Mouse (Mus musculus): Measurements from ENCODE around the gene Gm44965. TPM values are rescaled to one million over a fixed set of nuclear protein-coding genes. Genes with fewer than 3 reads are reported as not detected.

Gene Gm44965
- polyA plus RNA-seq, 1 experiment from 2014 or later: not detected

DNA sequence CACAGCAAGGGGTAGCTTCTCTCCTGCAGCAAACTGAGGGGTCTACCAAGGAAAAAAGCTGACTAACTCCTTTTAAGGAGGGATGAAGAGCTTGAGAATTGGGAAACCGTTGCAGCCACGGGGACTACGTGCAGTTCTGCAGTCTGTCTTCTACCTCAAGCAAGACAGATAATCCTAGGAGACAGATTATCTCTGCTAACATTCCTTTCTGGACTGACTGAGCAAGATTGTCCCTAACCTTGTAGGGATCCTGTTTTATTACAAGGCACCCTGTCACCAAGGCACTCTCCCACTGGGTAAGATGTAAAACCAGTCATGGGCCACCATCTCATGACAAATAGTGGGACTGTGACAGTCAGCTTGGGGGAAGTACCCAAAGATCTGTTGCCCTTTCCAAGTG lies 12.5 kb upstream of the Gm44965 start:
- Histone ChIP-seq H3K36me3 (no peaks in the 10 kb centered on the region), H3K4me3 (no peak overlapping the region), H3K9ac (no peak overlapping the region), H3K27ac (replicated peaks) (peak overlapping the region; percentile 37), H3K27me3 (replicated peaks) (no peaks in the 10 kb centered on the region), H3K4me2 (no peak overlapping the region), H3K9me3 (no peaks in the 10 kb centered on the region), H3K4me1 (peaks cover 37% of the 10 kb centered on the region)
- WGBS: 8% methylated on average over 3 of the region's 3 CpGs
- ATAC-seq (ENCODE audit: extremely low read depth, insufficient number of reproducible peaks, low FRiP score, low TSS enrichment): no peak

DNA sequence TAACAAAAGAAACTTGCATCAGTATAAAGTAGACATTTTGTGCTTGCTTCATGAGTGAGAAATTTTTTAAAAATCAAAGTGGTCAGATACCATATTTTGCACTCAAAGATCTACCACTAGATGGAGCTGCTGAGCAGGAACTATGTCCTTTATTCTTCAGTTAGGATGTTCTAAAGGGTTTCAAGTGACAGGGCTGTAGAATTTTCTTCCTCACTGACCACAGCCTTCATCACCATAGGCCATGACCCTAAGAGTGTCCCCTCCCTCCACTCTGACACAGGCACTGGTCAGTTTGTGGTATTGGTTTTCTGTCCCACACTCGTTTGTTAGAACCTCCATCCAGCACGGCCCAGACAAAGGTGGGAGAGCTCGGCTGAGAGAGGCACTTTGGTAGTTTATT lies 11.7 kb upstream of the Gm44965 start:
- no peak overlapping the region for H3K4me2 ChIP-seq
- WGBS: 64% methylated on average over 3 of the region's 3 CpGs
- ATAC-seq (ENCODE audit: extremely low read depth, insufficient number of reproducible peaks, low FRiP score, low TSS enrichment): no peak
- peaks cover 37% of the 10 kb centered on the region for H3K4me1 ChIP-seq
- H3K9me3 ChIP-seq: no peaks in the 10 kb centered on the region
- H3K4me3 ChIP-seq: no peak overlapping the region
- H3K27me3 ChIP-seq (replicated peaks): no peaks in the 10 kb centered on the region
- H3K36me3 ChIP-seq: no peaks in the 10 kb centered on the region
- H3K27ac ChIP-seq (replicated peaks): 0 out of 2 replicates have a peak overlapping the region, but pooled peaks have one; percentile 32
- H3K9ac ChIP-seq: no peak overlapping the region

DNA sequence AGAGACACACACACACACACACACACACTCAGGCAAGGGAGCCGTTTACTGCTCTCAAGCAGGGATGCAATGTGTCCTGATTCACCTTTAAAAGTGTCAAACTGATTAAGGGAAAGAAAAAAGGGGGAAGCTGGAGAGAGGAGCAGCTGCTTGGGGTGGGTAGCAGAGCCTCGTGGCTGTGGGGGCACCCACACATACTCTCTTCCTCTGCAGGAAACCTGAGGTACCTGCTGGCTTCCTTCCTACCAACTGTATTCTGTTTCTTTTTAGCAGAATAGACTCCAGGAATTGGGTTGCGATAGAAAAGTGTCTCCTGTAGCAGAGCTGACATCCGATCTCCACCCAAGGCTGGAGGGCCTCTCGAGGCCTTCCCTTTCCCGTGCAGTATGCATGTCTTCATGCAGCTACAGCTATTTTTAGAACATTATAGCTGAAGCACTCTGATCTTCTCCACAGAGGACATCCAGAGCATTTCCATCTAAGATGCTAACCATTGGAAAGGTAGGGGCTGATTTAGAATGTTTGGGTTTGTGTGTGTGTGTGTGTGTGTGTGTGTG lies 4.5 kb upstream of the Gm44965 start, which contains the start of gene Gm45021:
TSS of gene Gm45021 (plus strand) at position 417 of the 557 bp plus-strand sequence.
- peak within 1 kb of the TSS; percentile 53 for H3K9ac ChIP-seq
- H3K27ac ChIP-seq (replicated peaks): peak within 1 kb of the TSS; percentile 83
- 22% methylated on average over 6 of the region's 6 CpGs for WGBS

DNA sequence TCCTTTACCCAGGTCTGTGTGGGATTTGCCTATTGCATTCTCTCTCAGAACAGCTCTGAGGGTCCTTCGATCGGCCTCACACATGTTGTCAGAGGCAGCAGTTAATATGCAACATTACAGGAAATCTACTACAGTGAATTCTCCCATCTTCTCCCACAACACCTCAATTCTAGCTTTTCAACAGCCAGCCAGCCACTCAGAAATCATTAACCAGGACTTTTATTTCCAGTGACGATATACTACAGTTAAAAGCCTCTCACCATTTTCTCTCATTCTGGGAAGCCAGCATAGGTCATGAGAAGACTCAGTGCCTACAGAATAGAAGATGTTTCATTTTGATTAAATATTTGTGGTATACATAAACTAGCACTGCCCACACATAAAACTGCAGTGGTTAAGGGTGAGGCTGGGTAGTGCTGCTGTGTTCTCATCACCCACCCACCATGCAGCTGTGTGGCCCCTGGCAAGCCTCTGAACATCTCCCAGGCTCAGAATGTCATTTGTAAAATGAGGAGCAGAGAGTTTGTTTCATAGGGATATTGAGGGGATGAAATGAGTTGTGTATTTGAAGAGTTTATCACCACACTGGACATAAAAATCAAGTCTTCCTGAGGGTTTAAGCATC lies 2.4 kb upstream of the Gm44965 start:
- Histone ChIP-seq H3K27me3 (replicated peaks) (no peaks in the 10 kb centered on the region), H3K27ac (replicated peaks) (no peak overlapping the region), H3K36me3 (peaks cover 14% of the 10 kb centered on the region), H3K9ac (no peak overlapping the region), H3K4me1 (peaks cover 35% of the 10 kb centered on the region), H3K4me2 (no peak overlapping the region), H3K4me3 (no peak overlapping the region), H3K9me3 (peaks cover 12% of the 10 kb centered on the region)
- ATAC-seq (ENCODE audit: extremely low read depth, insufficient number of reproducible peaks, low FRiP score, low TSS enrichment): no peak
- 82% methylated on average over 3 of the region's 3 CpGs for WGBS

More for the DNA sequence above, 4.5 kb upstream of the Gm44965 start, which contains the start of gene Gm45021:
- H3K27me3 ChIP-seq (replicated peaks): no peaks in the 10 kb centered on the region
- H3K9me3 ChIP-seq: no peaks in the 10 kb centered on the region
- H3K4me2 ChIP-seq: peak within 1 kb of the TSS; percentile 32
- H3K4me1 ChIP-seq: peaks cover 21% of the 10 kb centered on the region
- no peaks in the 10 kb centered on the region for H3K36me3 ChIP-seq
- no peak for ATAC-seq (ENCODE audit: extremely low read depth, insufficient number of reproducible peaks, low FRiP score, low TSS enrichment)
- no peak within 1 kb of the TSS for H3K4me3 ChIP-seq

DNA sequence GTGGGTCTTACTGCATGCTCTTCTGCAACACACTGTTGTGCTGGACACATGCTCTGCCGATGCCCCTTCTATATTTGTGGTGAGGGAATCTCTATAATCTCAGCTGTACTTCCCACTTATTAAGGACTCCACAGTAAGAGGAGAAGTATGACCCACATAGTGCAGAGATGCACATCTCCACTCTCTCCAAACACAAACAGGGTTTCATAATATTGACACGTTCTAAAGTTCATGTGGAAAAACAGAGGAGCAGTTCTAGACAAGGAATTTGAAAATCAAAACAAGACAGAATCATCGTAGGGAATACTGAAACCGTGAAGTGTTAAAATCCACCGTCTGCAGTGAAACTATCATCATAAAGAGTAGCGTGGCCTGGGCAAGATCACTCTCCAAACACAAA lies 1.9 kb upstream of the Gm44965 start:
- Histone ChIP-seq H3K27me3 (replicated peaks) (no peaks in the 10 kb centered on the region), H3K9ac (no peak overlapping the region), H3K4me1 (peaks cover 35% of the 10 kb centered on the region), H3K4me2 (no peak overlapping the region), H3K9me3 (peaks cover 17% of the 10 kb centered on the region), H3K36me3 (peaks cover 19% of the 10 kb centered on the region), H3K4me3 (no peak overlapping the region), H3K27ac (replicated peaks) (no peak overlapping the region)
- no peak for ATAC-seq (ENCODE audit: extremely low read depth, insufficient number of reproducible peaks, low FRiP score, low TSS enrichment)
- 81% methylated on average over 6 of the region's 6 CpGs for WGBS

DNA sequence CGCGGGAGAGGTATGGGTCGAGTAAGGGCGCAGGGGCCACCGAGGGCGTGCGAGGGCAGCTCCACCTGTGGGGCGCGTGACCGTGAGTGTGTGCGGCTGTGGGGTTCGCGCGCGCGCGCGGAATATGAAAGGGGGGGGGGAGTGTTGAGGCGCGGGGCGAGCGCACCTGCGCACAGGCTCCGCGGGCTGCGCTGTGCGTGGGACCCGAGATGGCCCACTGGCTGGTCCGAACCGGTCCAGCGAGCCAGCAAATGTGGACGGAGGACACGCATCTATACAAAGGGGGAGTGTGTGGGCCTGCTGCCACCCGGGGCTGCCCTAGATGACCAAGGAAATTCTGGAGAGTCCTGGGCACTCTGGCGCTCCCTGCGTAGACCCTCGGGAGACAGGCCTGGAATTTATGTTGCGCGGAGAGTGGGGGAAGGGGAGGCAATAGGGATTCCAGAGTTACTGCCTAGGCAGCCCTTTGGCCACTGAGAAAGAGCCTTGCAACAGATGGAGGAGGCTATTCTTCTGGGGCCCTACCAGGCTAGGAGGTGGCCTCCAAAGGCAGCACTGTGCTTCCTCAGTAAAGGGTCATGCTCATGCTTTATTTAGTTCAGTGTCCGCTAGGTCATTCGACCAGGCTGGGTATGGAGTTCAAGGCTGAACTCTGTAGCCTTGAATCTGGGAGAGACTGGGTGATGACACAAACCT lies 450 bp downstream of the Gm44965 start:
- H3K9ac ChIP-seq: peak overlapping the region; percentile 97
- 2% methylated on average over 37 of the region's 41 CpGs for WGBS
- no peaks in the 10 kb centered on the region for H3K27me3 ChIP-seq (replicated peaks)
- peak overlapping the region; percentile 80 for H3K4me2 ChIP-seq
- H3K36me3 ChIP-seq: peaks cover 42% of the 10 kb centered on the region
- ATAC-seq (ENCODE audit: extremely low read depth, insufficient number of reproducible peaks, low FRiP score, low TSS enrichment): peak; percentile 38
- H3K4me3 ChIP-seq: peak overlapping the region; percentile 85
- H3K4me1 ChIP-seq: peaks cover 31% of the 10 kb centered on the region
- H3K27ac ChIP-seq (replicated peaks): peak overlapping the region; percentile 91
- peaks cover 31% of the 10 kb centered on the region for H3K9me3 ChIP-seq

DNA sequence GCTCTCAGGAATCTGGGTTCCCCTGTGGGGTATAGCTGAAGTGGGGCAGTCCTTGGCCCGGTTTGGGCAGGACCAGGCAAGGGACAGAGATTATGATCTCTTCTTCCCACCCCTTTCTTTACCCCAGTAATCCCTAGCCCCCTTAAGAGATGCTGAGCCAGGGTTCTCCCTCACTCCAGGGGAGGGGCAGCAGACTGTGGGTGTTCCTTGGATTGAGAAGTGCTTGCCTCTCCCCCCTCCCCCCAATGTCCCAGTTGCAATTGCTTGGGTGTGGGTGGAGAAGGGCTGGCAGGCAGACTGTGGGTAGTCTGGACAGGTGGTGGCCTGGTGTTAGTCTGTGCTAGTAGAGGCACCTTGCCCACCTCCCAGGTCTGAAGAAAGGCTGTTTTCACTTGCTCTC lies 1.5 kb downstream of the Gm44965 start:
- H3K4me2 ChIP-seq: peak overlapping the region; percentile 80
- H3K9ac ChIP-seq: peak overlapping the region; percentile 97
- ATAC-seq (ENCODE audit: extremely low read depth, insufficient number of reproducible peaks, low FRiP score, low TSS enrichment): no peak
- peak overlapping the region; percentile 85 for H3K4me3 ChIP-seq
- H3K36me3 ChIP-seq: peaks cover 53% of the 10 kb centered on the region
- H3K27ac ChIP-seq (replicated peaks): no peak overlapping the region
- 63% methylated on average over 1 of the region's 1 CpGs for WGBS
- no peaks in the 10 kb centered on the region for H3K27me3 ChIP-seq (replicated peaks)
- peaks cover 31% of the 10 kb centered on the region for H3K9me3 ChIP-seq
- peaks cover 20% of the 10 kb centered on the region for H3K4me1 ChIP-seq

DNA sequence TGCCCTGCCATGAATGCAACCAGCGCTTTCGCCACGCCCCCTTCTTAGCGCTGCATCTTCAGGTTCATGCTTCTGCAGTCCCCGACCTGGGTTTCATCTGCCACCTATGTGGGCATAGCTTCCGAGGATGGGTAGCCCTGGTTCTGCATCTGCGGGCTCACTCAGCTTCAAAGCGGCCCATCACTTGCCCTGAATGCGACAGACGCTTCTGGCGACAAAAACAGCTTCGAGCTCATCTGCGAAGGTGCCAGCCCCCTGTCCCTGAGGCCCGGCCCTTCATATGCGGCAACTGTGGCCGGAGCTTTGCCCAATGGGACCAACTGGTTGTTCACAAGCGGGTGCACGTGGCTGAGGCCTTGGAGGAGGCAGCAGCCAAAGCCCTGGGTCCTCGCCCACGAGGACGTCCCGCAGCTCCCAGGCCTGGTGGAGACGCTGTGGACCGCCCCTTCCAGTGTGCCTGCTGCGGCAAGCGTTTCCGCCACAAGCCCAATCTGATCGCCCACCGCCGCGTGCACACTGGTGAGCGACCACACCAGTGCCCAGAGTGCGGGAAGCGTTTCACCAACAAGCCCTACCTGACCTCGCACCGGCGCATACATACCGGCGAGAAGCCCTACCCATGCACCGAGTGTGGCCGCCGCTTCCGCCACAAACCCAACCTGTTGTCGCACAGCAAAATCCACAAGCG lies 2.9 kb downstream of the Gm44965 start:
- no peaks in the 10 kb centered on the region for H3K27me3 ChIP-seq (replicated peaks)
- H3K4me3 ChIP-seq: no peak overlapping the region
- H3K4me2 ChIP-seq: no peak overlapping the region
- no peak for ATAC-seq (ENCODE audit: extremely low read depth, insufficient number of reproducible peaks, low FRiP score, low TSS enrichment)
- peaks cover 31% of the 10 kb centered on the region for H3K9me3 ChIP-seq
- peaks cover 57% of the 10 kb centered on the region for H3K36me3 ChIP-seq
- H3K9ac ChIP-seq: no peak overlapping the region
- no peak overlapping the region for H3K27ac ChIP-seq (replicated peaks)
- WGBS: 93% methylated on average over 45 of the region's 45 CpGs
- H3K4me1 ChIP-seq: peaks cover 26% of the 10 kb centered on the region

DNA sequence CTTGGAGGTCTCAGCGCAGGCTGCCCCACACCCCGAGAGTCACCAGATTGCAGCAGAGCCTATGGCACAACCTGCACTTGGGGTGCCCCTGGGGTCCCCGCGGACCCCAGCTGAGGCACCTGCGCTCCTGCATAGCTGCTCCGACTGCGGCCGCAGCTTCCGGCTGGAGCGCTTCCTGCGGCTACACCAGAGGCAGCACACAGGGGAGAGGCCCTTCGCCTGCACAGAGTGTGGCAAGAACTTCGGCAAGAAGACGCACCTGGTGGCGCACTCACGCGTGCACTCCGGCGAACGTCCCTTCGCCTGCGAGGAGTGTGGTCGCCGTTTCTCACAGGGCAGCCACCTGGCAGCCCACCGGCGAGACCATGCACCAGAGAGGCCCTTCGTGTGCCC lies 3.5 kb downstream of the Gm44965 start:
- ATAC-seq (ENCODE audit: extremely low read depth, insufficient number of reproducible peaks, low FRiP score, low TSS enrichment): no peak
- peaks cover 31% of the 10 kb centered on the region for H3K9me3 ChIP-seq

DNA sequence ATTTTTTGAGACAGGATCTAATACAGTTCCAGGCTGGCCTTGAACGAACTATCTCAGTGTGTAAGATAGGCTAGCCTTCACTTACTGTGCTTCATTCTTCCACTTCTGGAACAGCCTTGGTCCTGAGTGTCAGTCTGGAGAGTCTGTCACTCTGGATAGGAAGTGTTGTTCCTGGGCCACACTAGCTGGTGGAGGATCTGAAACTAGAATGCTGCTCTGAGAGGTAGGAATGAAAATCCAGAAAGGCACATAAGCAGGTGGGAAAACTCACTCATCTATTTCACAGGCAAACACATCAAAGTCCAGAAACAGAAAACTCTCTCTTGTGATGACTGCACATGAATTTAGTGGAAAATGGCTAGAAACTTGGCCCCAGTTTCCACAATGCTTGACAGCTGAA lies 6.9 kb downstream of the Gm44965 start:
- H3K36me3 ChIP-seq: peaks cover 60% of the 10 kb centered on the region
- no peak for ATAC-seq (ENCODE audit: extremely low read depth, insufficient number of reproducible peaks, low FRiP score, low TSS enrichment)
- no peak overlapping the region for H3K4me3 ChIP-seq
- H3K4me1 ChIP-seq: peaks cover 16% of the 10 kb centered on the region
- H3K27me3 ChIP-seq (replicated peaks): no peaks in the 10 kb centered on the region
- WGBS: 88% methylated on average over 1 of the region's 1 CpGs
- H3K9me3 ChIP-seq: peaks cover 27% of the 10 kb centered on the region
- no peak overlapping the region for H3K27ac ChIP-seq (replicated peaks)
- no peak overlapping the region for H3K9ac ChIP-seq
- no peak overlapping the region for H3K4me2 ChIP-seq

More for the DNA sequence above, 3.5 kb downstream of the Gm44965 start:
- Histone ChIP-seq H3K4me2 (no peak overlapping the region), H3K9ac (no peak overlapping the region), H3K4me3 (no peak overlapping the region), H3K36me3 (peaks cover 57% of the 10 kb centered on the region), H3K27me3 (replicated peaks) (no peaks in the 10 kb centered on the region), H3K4me1 (peaks cover 26% of the 10 kb centered on the region), H3K27ac (replicated peaks) (no peak overlapping the region)
- 94% methylated on average over 27 of the region's 27 CpGs for WGBS
